Mouse (Mus musculus) c-Kit-positive CD71-positive TER-119-positive erythroid progenitor cells, embryonic 14.5 days (primary cell): ENCODE measurements around the gene Tex52.

Experiments
- DNase-seq: peaks from one replicate; pipeline ENCODE4 v3.0.0-alpha.2; 2013; ENCODE audit warnings: low spot score

Tex52 gene

DNA sequence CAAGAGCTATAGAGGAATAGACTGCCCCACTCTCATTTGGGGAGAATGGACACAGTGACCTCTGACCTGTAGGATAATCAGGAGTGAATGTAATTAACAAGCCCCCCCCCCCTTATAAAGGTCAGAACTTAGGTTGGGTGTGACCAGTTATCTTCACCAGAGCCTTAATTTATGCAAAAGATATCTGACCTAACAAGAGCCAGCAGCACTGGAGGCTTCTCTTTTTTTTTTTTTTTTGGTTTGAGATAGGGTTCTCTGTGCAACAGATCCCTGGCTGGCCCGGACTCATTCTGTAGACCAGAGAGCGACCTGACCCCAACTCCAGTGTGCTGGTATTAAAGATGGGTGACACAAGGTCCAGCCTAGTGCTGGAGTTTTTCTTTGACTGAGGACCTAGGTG is 54.0 kb downstream of the Tex52 start:
- DNase-seq = no peak

DNA sequence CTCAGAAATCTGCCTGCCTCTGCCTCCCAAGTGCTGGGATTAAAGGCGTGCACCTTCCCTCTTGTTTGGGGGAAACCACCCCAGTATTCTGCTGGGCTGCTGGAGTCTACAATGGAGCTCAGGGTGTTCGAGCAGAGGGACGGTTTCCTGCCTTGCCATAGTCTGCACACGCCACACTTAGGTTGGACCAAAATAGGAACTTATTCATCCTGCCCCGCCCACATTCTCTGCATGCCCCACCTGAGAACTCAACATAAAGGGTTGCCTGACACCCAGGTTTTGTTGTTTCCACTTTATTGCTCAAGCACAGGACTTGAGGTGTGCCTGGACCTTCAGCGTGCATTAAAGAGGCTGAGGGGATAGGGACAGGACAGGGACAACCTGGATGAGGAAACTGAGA is 54.6 kb downstream of the Tex52 start:
- DNase-seq = no peak

DNA sequence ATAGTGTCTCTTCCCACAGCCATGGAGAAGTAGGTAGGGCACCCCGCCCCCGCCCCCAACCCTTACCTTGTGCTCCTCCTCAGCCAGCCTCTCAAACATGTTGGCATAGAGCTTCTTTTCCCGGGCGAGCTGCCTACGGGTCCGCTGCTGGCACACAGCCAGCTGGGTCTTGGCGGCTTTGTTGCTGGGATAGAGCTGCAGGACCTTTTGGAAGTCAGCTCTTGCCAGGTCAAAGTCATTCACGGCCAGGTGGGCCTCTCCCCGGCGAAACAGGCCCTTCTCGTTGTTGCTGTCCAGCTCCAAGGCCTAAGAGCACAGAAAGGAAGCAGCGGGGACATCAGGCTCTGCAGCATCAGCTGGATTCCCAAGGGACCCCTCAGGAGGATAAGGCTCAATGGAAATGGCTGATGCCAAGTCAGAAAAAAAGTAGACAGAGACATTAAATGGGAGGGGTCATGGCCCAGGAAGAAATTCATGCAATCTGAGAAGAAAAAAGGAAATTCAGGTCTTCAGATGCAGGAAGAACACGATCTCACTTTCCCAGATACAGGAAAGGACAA is 57.2 kb downstream of the Tex52 start:
- DNase-seq = no peak

DNA sequence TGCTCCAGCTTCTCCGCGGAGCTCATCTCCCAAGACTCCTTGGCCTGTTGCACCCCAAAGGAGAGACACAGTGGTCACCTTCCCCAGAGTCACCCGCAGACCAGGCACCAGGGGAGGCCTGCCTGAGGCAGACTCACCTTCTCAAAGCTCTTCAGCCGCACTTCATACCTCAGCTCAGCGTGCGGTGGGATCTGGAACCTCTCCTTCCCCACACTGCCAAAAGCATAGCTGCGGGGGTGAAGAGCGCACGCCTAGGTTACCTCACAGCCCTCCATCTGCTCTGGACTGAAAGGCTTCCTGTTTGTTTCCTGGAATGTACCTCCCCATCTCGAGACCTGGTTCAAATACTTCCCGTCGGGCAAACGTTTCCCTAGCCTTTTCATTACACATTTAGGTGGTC is 58.3 kb downstream of the Tex52 start:
- no peak for DNase-seq
